Mouse (Mus musculus): ENCODE results near the gene A930033H14Rik. TPM values are rescaled to one million over a fixed set of nuclear protein-coding genes. Genes with fewer than 3 reads are reported as not detected.
A peak's percentile ranks its signal among the peaks of the same experiment; 100 is the strongest.

The A930033H14Rik gene
- polyA plus RNA-seq, 1 experiment, result not detected

GRCm38 (mm10) chr10:69211976-69212375 is 922 bp downstream of the A930033H14Rik start:
- under 1% methylated on average over 14 of the region's 14 CpGs for WGBS
- TF ChIP-seq POLR2A (IDR thresholded peaks at IDR 0.05; ENCODE audit: borderline replicate concordance, control insufficient read depth, low read depth, low read length) (no peak), CTCF (IDR thresholded peaks at IDR 0.05; ENCODE audit: control insufficient read depth, insufficient read depth, low read length) (no peak)
- Histone ChIP-seq H3K4me3 (replicated peaks; ENCODE audit: control insufficient read depth, low read depth, low read length) (peak overlapping the region; percentile 26), H3K4me1 (ENCODE audit: control insufficient read depth, insufficient read depth, low read length) (peaks cover 4% of the 10 kb centered on the region; the same call in 1 of the 2 replicates), H3K27ac (ENCODE audit: control insufficient read depth, insufficient read depth, low read depth, low read length, poor library complexity) (no peak overlapping the region)

DNA sequence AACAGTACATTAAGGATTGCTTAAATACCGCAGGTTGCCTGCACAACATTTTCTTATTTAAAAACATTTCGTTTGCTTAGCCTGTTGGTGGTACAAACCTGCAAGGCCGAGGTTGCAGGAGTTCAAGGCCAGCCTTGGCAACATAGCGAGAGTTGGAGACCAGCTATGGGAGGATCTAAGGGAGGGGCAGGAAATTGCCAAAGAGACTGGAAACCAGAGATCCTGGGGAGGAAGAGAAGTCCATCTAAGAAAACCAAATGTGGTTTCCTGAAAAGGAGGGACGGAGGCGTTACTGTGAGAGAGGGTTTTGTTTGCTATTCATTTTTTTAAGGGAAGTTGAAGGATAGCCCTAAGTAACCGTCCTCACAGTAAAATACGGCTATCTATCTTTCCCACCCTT is 1.3 kb downstream of the A930033H14Rik start:
- H3K27ac ChIP-seq (ENCODE audit: control insufficient read depth, insufficient read depth, low read depth, low read length, poor library complexity), result no peak overlapping the region
- H3K4me3 ChIP-seq (replicated peaks; ENCODE audit: control insufficient read depth, low read depth, low read length), result no peak overlapping the region
- 9% methylated on average over 8 of the region's 8 CpGs for WGBS
- peaks cover 4% of the 10 kb centered on the region; the same call in 1 of the 2 replicates for H3K4me1 ChIP-seq (ENCODE audit: control insufficient read depth, insufficient read depth, low read length)
- no peak for TF ChIP-seq POLR2A (IDR thresholded peaks at IDR 0.05; ENCODE audit: borderline replicate concordance, control insufficient read depth, low read depth, low read length)
- TF ChIP-seq CTCF (IDR thresholded peaks at IDR 0.05; ENCODE audit: control insufficient read depth, insufficient read depth, low read length), result no peak

DNA sequence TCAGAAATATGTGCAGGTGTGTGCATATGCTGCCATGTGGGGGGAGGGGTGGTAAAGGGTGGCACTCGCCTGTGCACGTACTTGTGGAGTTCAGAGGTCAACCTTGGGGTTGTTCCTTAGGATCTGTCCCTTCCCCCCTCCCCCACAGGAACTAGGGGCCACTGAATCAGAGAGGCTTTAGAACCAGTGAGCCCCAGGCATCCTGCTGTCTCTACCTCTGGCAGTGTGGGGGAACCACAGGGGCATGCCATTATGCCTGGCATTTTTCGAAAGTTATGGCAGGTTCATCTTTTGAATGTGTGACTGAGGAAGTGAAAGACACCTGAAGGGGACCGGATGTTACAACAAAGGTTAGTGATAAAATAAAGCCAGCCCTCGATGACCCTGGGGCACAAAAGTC is 2.2 kb downstream of the A930033H14Rik start:
- TF ChIP-seq POLR2A (IDR thresholded peaks at IDR 0.05; ENCODE audit: borderline replicate concordance, control insufficient read depth, low read depth, low read length), result no peak
- TF ChIP-seq CTCF (IDR thresholded peaks at IDR 0.05; ENCODE audit: control insufficient read depth, insufficient read depth, low read length), result no peak
- H3K27ac ChIP-seq (ENCODE audit: control insufficient read depth, insufficient read depth, low read depth, low read length, poor library complexity), result no peak overlapping the region
- 48% methylated on average over 5 of the region's 5 CpGs for WGBS

DNA sequence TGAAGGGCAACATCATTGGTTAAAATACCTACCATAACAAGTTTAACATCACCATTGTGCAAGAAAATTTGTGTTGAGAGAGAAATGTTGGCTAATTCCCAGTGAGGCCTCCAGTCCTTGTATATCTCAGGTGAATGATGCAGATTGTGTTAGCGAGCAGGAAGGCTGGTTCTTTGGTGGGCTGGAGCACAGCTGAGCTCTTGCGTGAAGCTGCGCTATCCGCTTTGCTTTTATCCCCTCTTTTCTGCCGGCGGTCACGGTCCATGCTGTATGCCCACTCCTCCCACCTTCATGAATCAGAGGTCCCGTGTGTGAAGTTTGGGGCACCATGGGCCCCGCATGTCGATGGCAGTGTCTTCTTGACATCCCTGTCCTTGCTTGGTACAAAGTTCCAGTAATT is 2.9 kb downstream of the A930033H14Rik start:
- H3K27ac ChIP-seq (ENCODE audit: control insufficient read depth, insufficient read depth, low read depth, low read length, poor library complexity), result no peak overlapping the region
- no peak for TF ChIP-seq POLR2A (IDR thresholded peaks at IDR 0.05; ENCODE audit: borderline replicate concordance, control insufficient read depth, low read depth, low read length)
- TF ChIP-seq CTCF (IDR thresholded peaks at IDR 0.05; ENCODE audit: control insufficient read depth, insufficient read depth, low read length), result no peak
- WGBS, result 91% methylated on average over 10 of the region's 10 CpGs

More for the DNA sequence above, 2.2 kb downstream of the A930033H14Rik start:
- no peak overlapping the region for H3K4me3 ChIP-seq (replicated peaks; ENCODE audit: control insufficient read depth, low read depth, low read length)
- peaks cover 4% of the 10 kb centered on the region; the same call in 1 of the 2 replicates for H3K4me1 ChIP-seq (ENCODE audit: control insufficient read depth, insufficient read depth, low read length)

DNA sequence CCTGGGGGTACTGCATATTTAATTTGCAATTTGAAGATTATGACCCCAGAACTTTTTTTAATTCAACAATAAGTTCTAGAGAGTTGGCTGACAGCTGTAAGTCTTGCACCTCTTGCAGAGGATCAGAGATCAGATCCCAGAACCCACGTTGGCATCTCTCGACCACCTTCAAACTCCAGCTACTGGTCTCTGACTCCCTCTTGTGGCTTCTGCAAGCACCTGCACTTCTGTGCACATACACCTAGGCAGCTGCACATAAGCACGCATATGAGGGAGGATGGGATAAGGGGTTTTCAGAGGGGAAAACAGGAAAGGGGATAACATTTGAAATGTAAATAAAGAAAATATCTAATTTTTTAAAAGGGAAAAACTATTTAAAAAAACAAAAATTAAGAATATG is 4.2 kb downstream of the A930033H14Rik start:
- 83% methylated on average over 3 of the region's 3 CpGs for WGBS
- H3K4me1 ChIP-seq (ENCODE audit: control insufficient read depth, insufficient read depth, low read length), result peaks cover 4% of the 10 kb centered on the region; the same call in 1 of the 2 replicates
- no peak for TF ChIP-seq CTCF (IDR thresholded peaks at IDR 0.05; ENCODE audit: control insufficient read depth, insufficient read depth, low read length)
- no peak for TF ChIP-seq POLR2A (IDR thresholded peaks at IDR 0.05; ENCODE audit: borderline replicate concordance, control insufficient read depth, low read depth, low read length)

More for the DNA sequence above, 2.9 kb downstream of the A930033H14Rik start:
- Histone ChIP-seq H3K4me3 (replicated peaks; ENCODE audit: control insufficient read depth, low read depth, low read length) (no peak overlapping the region), H3K4me1 (ENCODE audit: control insufficient read depth, insufficient read depth, low read length) (peaks cover 4% of the 10 kb centered on the region; the same call in 1 of the 2 replicates)

GRCm38 (mm10) chr10:69207981-69208630 is 4.8 kb downstream of the A930033H14Rik start:
- H3K27ac ChIP-seq (ENCODE audit: control insufficient read depth, insufficient read depth, low read depth, low read length, poor library complexity), result no peak overlapping the region
- TF ChIP-seq POLR2A (IDR thresholded peaks at IDR 0.05; ENCODE audit: borderline replicate concordance, control insufficient read depth, low read depth, low read length), result no peak
- WGBS, result 81% methylated on average over 15 of the region's 15 CpGs
- peaks cover 3% of the 10 kb centered on the region; the same call in 1 of the 2 replicates for H3K4me1 ChIP-seq (ENCODE audit: control insufficient read depth, insufficient read depth, low read length)
- no peak overlapping the region for H3K4me3 ChIP-seq (replicated peaks; ENCODE audit: control insufficient read depth, low read depth, low read length)

More for the DNA sequence above, 4.2 kb downstream of the A930033H14Rik start:
- no peak overlapping the region for H3K27ac ChIP-seq (ENCODE audit: control insufficient read depth, insufficient read depth, low read depth, low read length, poor library complexity)
- no peak overlapping the region for H3K4me3 ChIP-seq (replicated peaks; ENCODE audit: control insufficient read depth, low read depth, low read length)

DNA sequence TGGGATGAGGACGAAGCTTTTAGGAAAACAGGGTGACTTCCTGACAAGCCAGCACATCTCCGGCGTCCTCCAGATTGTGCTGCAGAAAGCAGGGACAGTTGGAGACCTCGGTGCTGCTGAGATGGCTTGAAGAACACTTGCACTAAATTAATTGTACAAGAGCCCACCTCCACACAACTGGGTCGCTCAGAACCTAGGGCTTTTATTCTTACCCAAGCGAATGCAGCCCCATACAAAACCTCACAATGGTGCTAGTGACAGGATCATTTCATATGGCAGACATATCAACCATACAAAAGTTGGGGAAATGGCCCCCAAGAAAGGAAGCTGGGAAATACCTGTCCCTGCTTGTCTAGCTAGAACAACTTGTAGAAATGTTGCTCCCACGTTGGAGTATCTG is 5.4 kb downstream of the A930033H14Rik start:
- Histone ChIP-seq H3K27ac (ENCODE audit: control insufficient read depth, insufficient read depth, low read depth, low read length, poor library complexity) (no peak overlapping the region), H3K4me3 (replicated peaks; ENCODE audit: control insufficient read depth, low read depth, low read length) (no peak overlapping the region), H3K4me1 (ENCODE audit: control insufficient read depth, insufficient read depth, low read length) (peaks cover 3% of the 10 kb centered on the region; the same call in 1 of the 2 replicates)
- 77% methylated on average over 7 of the region's 7 CpGs for WGBS
- TF ChIP-seq CTCF (IDR thresholded peaks at IDR 0.05; ENCODE audit: control insufficient read depth, insufficient read depth, low read length), result no peak
- TF ChIP-seq POLR2A (IDR thresholded peaks at IDR 0.05; ENCODE audit: borderline replicate concordance, control insufficient read depth, low read depth, low read length), result no peak

DNA sequence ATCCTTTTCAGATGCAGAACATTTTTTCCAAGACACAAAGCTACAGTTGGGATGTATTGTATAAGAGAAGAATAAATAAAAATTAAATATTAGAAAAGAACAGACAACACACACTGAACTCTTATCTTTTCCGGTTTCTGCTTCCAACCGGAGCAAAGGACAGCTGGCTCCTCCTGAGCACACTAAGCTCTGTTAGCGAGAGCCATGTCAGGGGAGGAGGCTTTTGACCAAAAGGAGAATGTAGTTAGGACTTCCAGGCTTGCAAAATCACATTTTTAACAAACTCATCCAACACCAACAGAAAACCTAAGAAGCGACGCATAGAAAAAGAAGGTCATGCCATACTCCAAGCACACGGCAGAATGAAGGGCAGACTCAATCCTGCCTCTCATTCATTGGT is 6.8 kb downstream of the A930033H14Rik start:
- no peak overlapping the region for H3K27ac ChIP-seq (ENCODE audit: control insufficient read depth, insufficient read depth, low read depth, low read length, poor library complexity)
- peaks cover 3% of the 10 kb centered on the region; the same call in 1 of the 2 replicates for H3K4me1 ChIP-seq (ENCODE audit: control insufficient read depth, insufficient read depth, low read length)
- TF ChIP-seq POLR2A (IDR thresholded peaks at IDR 0.05; ENCODE audit: borderline replicate concordance, control insufficient read depth, low read depth, low read length) (no peak), CTCF (IDR thresholded peaks at IDR 0.05; ENCODE audit: control insufficient read depth, insufficient read depth, low read length) (no peak)
- H3K4me3 ChIP-seq (replicated peaks; ENCODE audit: control insufficient read depth, low read depth, low read length), result no peak overlapping the region
- WGBS, result 86% methylated on average over 6 of the region's 6 CpGs
